Mouse (Mus musculus): ENCODE measurements around the gene Dchs1. TPM values are rescaled to one million over a fixed set of nuclear protein-coding genes. Genes with fewer than 3 reads are reported as not detected.
"Not testable (repeated sequence)": the region's sequence is repeated elsewhere in the genome, so short reads cannot be mapped to it uniquely, and the experiment has no call there.

Dchs1 gene
- total and polyA plus RNA-seq, 3 experiments: 0.08 to 0.11 TPM; not detected in 1

DNA sequence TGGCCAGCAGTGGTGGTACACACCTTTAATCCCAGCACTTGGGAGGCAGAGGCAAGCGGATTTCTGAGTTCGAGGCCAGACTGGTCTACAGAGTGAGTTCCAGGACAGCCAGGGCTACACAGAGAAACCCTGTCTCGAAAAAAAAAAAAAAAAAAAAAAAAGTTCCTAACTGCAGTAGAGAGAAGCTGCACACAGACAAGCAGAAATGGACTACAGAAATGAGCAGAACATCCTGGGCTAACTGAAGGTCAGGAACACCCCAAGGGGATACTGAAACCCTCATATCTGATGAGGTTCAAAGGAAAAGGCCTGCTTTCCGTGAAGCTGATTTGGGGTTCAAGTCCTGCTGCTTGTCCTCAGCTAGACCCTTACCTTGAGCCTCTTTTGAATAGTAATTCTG lies 52.0 kb downstream of the Dchs1 start:
- peaks cover 8 to 23% of the 10 kb centered on the region in 2 experiments for H3K36me3 ChIP-seq (ENCODE audit: control insufficient read depth in 1 of 2, insufficient read depth in 2 of 2, low read length in 2 of 2)
- peak overlapping the region; percentile 96 for H3K9ac ChIP-seq (ENCODE audit: control insufficient read depth, low read depth, low read length, poor library complexity, severe bottlenecking)
- H3K27me3 ChIP-seq (ENCODE audit: control insufficient read depth in 1 of 2, insufficient read depth in 2 of 2, low read length in 2 of 2); DNase-seq (ENCODE audit: low read depth, low spot score); H3K9me3 ChIP-seq (replicated peaks; ENCODE audit: insufficient read depth, low read length): not testable (repeated sequence)
- H3K79me2 ChIP-seq (ENCODE audit: control insufficient read depth, insufficient read depth, low read length, poor library complexity): peaks cover 37% of the 10 kb centered on the region
- peak overlapping the region; percentile 51 for H3K27ac ChIP-seq (ENCODE audit: control insufficient read depth, low read depth, low read length)
- TF ChIP-seq ZNF384 (IDR thresholded peaks at IDR 0.05; ENCODE audit: low read depth, low read length): peak; percentile 71
- H3K4me1 ChIP-seq (ENCODE audit: control insufficient read depth in 1 of 2, insufficient read depth in 2 of 2, low read length in 2 of 2): peaks cover 14 to 21% of the 10 kb centered on the region in 2 experiments
- H3K4me3 ChIP-seq (ENCODE audit: control insufficient read depth in 1 of 2, insufficient read depth in 1 of 2, low read depth in 2 of 2, low read length in 2 of 2): peak overlapping the region; percentile 77 to 88

- H3K9me3 ChIP-seq (replicated peaks; ENCODE audit: insufficient read depth, low read length): no peaks in the 10 kb centered on the region
- peaks cover 37% of the 10 kb centered on the region for H3K79me2 ChIP-seq (ENCODE audit: control insufficient read depth, insufficient read depth, low read length, poor library complexity)
- no peak overlapping the region for H3K27ac ChIP-seq (ENCODE audit: control insufficient read depth, low read depth, low read length)
- TF ChIP-seq ZKSCAN1 (IDR thresholded peaks at IDR 0.05; ENCODE audit: low read depth, low read length) (no peak), POLR2AphosphoS2 (IDR thresholded peaks at IDR 0.05; ENCODE audit: low read length) (no peak), MYC (IDR thresholded peaks at IDR 0.05; ENCODE audit: low read depth, low read length) (no peak), ZNF384 (IDR thresholded peaks at IDR 0.05; ENCODE audit: low read depth, low read length) (no peak), ZC3H11A (IDR thresholded peaks at IDR 0.05; ENCODE audit: low read depth, low read length) (no peak), USF2 (IDR thresholded peaks at IDR 0.05; ENCODE audit: borderline replicate concordance in 1 of 2, insufficient read depth in 1 of 2, low read depth in 1 of 2, low read length in 2 of 2) (no peak), POLR2A (IDR thresholded peaks at IDR 0.05; ENCODE audit: control insufficient read depth in 1 of 2, insufficient read depth in 1 of 2, low read depth in 1 of 2, low read length in 2 of 2, poor library complexity in 1 of 2) (no peak), E2F4 (IDR thresholded peaks at IDR 0.05; ENCODE audit: borderline replicate concordance, low read depth, low read length) (no peak), RCOR1 (IDR thresholded peaks at IDR 0.05; ENCODE audit: low read depth, low read length) (no peak), SMC3 (IDR thresholded peaks at IDR 0.05; ENCODE audit: low read depth, low read length) (no peak), UBTF (IDR thresholded peaks at IDR 0.05; ENCODE audit: borderline replicate concordance, insufficient read depth, low read depth, low read length) (no peak), GATA1 (IDR thresholded peaks at IDR 0.05; ENCODE audit: low read depth, low read length) (no peak)
- peaks cover 14 to 18% of the 10 kb centered on the region in 2 experiments for H3K4me1 ChIP-seq (ENCODE audit: control insufficient read depth in 1 of 2, insufficient read depth in 2 of 2, low read length in 2 of 2)
- H3K9ac ChIP-seq (ENCODE audit: control insufficient read depth, low read depth, low read length, poor library complexity, severe bottlenecking): peak overlapping the region; percentile 96
- no peak overlapping the region; a peak in 1 of 4 replicates for H3K4me3 ChIP-seq (ENCODE audit: control insufficient read depth in 1 of 2, insufficient read depth in 1 of 2, low read depth in 2 of 2, low read length in 2 of 2)
- H3K27me3 ChIP-seq (ENCODE audit: control insufficient read depth in 1 of 2, insufficient read depth in 2 of 2, low read length in 2 of 2): no peaks in the 10 kb centered on the region
- DNase-seq (ENCODE audit: low read depth, low spot score): no peak
- peaks cover 8 to 21% of the 10 kb centered on the region in 2 experiments for H3K36me3 ChIP-seq (ENCODE audit: control insufficient read depth in 1 of 2, insufficient read depth in 2 of 2, low read length in 2 of 2)
Measured at GRCm38 (mm10) chr7:105734826-105735225, 52.6 kb downstream of the Dchs1 start.

DNA sequence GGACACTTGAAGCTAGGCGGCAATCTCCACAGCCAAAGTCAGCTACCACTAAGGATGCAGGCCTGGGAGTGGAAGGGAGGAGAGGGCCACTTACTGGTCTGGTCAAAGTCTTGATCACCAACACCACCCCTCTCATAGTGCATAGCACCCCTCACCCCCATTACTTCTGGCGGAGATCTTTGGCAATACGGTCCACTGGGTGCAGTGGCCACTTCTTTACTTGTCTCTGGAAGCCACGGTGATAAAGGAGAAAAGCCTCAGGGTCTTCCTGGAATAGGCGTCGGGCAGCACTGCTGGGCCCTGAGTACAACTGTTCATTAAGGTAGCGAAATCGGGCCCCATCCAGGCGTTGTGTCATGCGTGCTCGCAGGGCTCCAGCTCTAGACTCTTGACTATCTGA lies 53.6 kb downstream of the Dchs1 start:
- Histone ChIP-seq H3K79me2 (ENCODE audit: control insufficient read depth, insufficient read depth, low read length, poor library complexity) (peaks cover 36% of the 10 kb centered on the region), H3K36me3 (ENCODE audit: control insufficient read depth in 1 of 2, insufficient read depth in 2 of 2, low read length in 2 of 2) (peaks cover 8 to 17% of the 10 kb centered on the region in 2 experiments), H3K27me3 (ENCODE audit: control insufficient read depth in 1 of 2, insufficient read depth in 2 of 2, low read length in 2 of 2) (no peaks in the 10 kb centered on the region), H3K4me3 (ENCODE audit: control insufficient read depth in 1 of 2, insufficient read depth in 1 of 2, low read depth in 2 of 2, low read length in 2 of 2) (no peak overlapping the region), H3K9me3 (replicated peaks; ENCODE audit: insufficient read depth, low read length) (no peaks in the 10 kb centered on the region), H3K9ac (ENCODE audit: control insufficient read depth, low read depth, low read length, poor library complexity, severe bottlenecking) (no peak overlapping the region), H3K27ac (ENCODE audit: control insufficient read depth, low read depth, low read length) (no peak overlapping the region), H3K4me1 (ENCODE audit: control insufficient read depth in 1 of 2, insufficient read depth in 2 of 2, low read length in 2 of 2) (peaks cover 9 to 11% of the 10 kb centered on the region in 2 experiments)
- DNase-seq (ENCODE audit: low read depth, low spot score): no peak
- TF ChIP-seq POLR2AphosphoS2 (IDR thresholded peaks at IDR 0.05; ENCODE audit: low read length): no peak
- TF ChIP-seq BHLHE40 (IDR thresholded peaks at IDR 0.05; ENCODE audit: borderline replicate concordance, low read depth, low read length): no peak
- no peak for TF ChIP-seq USF1 (IDR thresholded peaks at IDR 0.05; ENCODE audit: low read depth, low read length)
- TF ChIP-seq MEF2A (IDR thresholded peaks at IDR 0.05; ENCODE audit: extremely low read depth, insufficient replicate concordance, low read depth, low read length, poor library complexity, severe bottlenecking): no peak
